Mouse (Mus musculus) frontal cortex, postnatal 36 days (tissue): ENCODE data around the gene Ralgds.

Experiments used
- DNase-seq, 2 experiments: peaks; one replicate each; pipeline ENCODE4 v3.0.0; 2022; ENCODE audit warnings: low spot score in 2 of 2

Ralgds gene

DNA sequence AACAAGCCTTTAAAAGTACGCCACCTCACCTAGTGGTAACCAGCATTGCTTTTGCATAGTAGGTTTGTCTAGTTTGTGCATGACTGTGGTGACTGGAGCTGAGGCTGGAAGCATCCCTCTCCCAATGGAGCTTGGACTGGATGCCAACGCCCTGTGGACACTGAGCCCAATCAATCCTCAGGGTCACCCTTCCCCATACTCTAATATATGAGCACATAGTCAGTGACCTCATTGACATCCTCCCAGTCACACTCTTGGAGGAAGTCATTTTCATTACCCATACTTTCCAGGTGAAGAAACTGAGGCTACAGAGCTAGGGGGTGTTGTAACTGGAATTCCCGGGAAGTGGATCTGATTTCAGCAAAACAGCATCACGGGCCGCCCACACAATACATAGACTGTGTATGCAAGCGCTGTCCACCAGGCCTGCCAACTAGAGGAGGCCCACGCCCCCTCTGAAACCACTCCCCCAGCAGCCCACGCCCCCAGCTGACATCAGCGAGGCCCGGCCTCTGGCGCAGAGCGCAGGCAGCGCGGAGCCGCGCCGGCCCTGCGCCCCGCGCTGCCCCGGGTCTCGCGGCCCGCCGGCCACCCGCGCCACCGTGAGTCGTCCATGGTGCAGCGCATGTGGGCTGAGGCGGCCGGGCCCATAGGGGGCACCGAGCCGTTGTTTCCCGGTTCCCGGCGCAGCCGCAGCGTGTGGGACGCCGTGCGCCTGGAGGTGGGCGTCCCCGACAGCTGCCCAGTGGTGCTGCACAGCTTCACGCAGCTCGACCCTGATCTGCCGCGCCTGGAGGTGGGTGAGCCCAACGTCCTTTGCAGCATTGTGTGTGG, 20.2 kb downstream of the Ralgds start:
- peak; percentile 89 to 90 for DNase-seq

GRCm38 (mm10) chr2:28533901-28534435, 21.0 kb downstream of the Ralgds start:
- no peak for DNase-seq

- DNase-seq: no peak
These were observed 21.7 kb downstream of the Ralgds start for GRCm38 (mm10) chr2:28534436-28535262.

- no peak for DNase-seq
These were observed 22.3 kb downstream of the Ralgds start for GRCm38 (mm10) chr2:28535263-28535540.

DNA sequence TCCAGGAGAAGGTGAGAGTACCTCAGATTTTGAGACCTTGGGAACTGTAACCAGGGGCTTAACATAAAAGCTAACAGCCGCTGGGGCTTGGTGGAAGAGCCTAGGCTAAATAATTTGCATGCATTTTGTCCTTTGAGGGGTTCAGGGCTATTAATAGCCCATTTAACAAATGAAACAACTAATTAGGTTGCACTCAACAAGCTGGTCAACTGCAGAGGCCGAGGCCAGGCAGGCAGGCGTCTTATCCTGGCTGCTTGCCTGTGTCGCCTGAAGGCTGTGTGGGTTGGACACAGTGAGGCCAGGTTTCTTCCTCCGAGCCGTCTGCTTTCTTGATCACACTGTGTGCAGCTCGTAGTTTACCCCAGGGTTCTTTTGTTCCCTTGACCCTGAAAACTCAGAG, 22.7 kb downstream of the Ralgds start:
- DNase-seq: peak in 1 of 2 experiments; percentile 71

DNA sequence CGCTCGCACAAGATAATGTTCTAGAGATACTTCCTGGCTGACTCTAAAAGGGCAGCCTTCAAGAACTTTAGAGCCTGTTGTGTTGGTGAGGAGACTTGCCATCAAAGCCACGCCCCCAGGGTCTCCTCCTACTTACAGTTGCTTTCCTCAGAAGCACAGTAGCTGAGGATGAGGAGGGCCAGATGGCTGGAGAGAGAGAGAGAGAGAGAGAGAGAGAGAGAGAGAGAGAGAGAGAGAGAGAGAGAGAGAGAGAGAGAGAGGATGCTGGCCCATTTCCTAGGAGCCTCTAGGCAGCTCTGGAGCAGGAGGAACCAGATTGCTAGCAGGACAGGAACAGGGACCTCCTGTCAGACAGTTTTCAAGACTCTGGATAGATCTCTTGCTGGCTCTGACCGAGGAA, 23.2 kb downstream of the Ralgds start:
- no peak for DNase-seq

DNA sequence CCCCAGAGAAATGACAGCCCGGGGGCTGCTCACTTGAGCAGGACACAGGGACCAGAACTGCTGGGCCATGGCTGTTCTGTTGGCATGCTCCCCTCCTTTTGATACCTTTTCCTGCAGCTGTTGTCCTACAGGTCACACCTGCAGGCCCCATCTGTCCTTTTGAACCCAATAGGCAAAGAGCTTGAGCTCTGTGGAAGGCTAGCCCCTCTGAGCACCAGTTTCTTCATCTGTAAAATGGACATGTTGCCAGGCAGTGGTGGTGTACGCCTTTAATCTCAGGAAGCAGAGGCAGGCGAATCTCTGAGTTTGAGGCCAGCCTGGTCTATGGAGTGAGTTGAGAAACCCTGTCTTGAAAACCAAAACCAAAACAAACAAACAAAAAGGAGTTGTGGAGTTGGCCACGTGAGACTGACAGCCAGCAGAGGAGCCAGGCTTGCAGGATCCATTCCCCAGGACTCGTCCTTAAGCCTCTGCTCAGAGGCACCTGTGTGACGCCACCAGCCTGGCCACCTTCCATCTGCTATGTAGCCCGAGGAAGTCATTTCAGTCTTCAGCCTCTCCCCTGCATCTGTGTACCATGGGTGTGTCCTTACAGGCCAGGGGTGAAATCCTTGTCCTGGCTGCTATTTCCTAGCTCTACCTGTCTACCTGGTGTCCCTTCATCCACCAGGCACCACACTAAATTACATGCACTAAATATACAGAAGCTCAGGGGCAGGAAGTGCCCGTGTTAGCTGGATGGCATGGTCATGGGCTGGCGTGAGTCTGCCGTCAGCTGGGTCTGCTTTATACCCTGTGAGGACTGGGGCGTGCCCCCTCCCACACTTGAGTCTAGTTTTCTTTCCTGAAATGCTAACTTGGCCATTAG, 24.1 kb downstream of the Ralgds start:
- no peak for DNase-seq

- no peak for DNase-seq
These were observed 24.7 kb downstream of the Ralgds start for GRCm38 (mm10) chr2:28537634-28537920.

- DNase-seq: no peak
These were observed 25.3 kb downstream of the Ralgds start for GRCm38 (mm10) chr2:28537995-28538816.

DNA sequence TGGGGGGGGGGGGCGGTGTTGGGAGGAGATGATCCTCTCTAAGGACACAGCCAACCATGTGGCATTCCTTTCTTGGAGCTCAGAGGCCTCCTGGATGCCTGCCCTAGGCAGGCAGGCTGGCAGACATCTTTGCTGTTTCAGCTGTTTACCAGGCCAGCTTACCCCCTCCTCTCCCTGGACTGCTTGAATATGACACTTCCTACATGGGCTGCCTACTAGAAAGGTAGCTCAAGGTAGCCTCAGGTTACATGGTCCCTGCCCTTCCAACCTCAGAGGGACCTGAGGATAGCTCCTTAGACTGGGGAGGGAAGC, 25.8 kb downstream of the Ralgds start:
- no peak for DNase-seq

DNA sequence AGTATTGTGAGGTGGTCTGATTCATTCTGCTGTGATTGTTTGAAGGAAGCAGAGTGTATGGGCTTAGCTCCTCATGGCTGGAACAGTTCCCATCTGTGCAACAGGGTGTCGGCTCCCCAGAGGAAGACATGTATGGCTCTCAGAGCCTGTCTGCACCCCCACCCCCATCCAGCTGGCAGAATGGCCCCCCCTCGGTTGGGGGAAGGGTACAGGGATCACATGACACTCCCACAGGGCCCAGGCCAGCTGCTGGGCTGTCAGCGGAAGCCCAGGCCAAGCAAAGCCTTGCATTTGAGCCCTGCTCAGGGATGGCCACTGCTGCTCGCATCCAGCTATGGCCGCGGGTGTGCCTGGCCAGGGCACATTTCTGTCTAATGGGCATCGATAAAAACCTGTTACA, 26.3 kb downstream of the Ralgds start:
- peak; percentile 61 to 68 for DNase-seq

DNA sequence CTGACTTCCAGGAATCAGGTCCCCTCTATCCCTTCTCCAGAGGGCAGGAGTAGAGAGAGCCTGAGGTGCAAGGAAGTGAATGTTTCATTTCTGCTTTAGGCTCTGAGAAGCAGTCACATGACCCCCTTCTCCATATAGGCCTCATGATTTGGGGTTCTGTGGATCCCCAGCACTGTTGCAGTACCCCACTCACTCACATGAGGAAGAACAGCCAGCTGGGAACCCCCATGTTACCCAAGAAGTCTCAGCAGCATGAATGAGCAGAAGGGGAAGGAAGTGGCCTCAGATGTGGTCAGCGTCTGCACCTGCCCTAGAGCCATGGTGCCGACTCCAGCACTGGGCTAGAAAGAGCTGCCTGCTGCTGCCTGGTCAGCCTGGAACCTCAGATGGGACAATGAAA, 27.0 kb downstream of the Ralgds start:
- no peak for DNase-seq

DNA sequence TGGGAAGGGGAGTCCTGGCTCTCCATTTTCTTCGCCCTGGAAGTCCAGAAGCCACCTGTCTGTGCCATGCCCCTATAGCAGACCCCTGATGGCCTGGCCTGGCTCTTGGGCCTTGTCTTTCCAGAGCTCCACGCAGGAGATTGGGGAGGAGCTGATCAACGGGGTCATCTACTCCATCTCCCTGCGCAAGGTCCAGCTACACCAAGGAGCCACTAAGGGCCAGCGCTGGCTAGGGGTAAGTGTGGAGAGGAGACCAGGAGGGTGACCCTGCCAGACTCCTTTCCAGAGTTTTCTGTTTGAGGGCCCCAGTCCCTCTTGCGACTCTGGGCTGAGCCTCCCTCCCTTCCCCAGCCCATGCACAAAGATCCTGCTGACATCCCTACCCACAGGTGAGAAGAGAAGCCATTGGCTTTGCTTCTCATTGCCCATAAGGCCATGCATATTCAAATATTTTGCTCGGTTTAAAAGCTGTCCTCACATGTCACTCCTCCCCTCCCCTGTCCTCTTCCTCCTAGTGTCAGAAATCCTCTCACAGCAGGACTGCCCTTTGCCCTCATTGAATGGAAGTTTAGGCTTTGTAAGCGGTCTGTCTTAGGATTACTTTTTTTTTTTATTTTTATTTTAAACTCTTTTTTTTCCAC, 27.8 kb downstream of the Ralgds start:
- no peak for DNase-seq

GRCm38 (mm10) chr2:28543894-28544293, 31.0 kb downstream of the Ralgds start:
- peak; percentile 51 to 54 for DNase-seq

- DNase-seq: no peak
These were observed 33.1 kb downstream of the Ralgds start for GRCm38 (mm10) chr2:28545976-28546375.

GRCm38 (mm10) chr2:28546560-28546959, 33.6 kb downstream of the Ralgds start:
- no peak for DNase-seq

DNA sequence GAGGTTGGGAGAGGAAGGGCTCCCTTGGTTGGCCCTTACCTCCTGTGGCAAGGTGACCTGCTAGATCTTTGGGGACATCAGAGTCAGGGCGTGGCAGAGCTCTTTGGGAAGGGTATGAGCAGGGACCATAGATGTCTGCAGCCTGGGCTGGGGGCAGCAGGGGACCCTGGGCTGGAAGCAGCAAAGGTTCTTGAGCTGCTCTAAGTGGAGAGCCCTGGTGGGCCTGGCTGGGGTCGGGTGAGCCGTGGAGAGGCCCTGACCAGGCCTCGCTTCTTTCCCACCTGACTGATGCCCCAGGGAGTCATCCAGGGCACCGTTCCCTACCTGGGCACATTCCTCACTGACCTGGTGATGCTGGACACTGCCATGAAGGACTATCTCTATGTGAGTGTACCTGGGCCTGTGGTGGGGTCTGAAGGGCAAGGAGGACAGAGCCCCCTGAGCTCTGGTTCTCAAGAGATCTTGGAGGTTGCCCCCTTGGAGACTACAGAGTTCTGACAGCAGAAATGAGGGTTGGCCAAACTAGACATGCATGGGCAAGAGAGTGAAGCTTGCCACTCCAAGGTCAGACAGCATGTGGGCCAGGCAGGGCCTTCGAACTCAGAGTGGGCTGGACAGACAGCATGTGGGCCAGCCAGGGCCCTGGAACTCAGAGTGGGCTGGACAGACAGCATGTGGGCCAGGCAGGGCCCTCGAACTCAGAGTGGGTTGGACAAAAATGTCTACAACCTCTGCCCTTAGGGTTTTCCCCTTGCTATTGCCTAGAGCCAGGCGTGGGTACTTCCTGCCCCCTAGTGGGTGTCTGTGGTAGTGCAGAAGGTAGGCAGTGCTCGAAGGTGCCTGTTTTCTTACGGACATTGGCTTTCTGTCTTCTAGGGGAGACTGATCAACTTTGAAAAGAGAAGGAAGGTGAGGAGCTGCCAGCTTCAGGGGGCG, 34.6 kb downstream of the Ralgds start:
- DNase-seq: peak; percentile 78 to 82

GRCm38 (mm10) chr2:28549157-28549556, 36.2 kb downstream of the Ralgds start:
- no peak for DNase-seq

- DNase-seq: no peak
These were observed 39.4 kb downstream of the Ralgds start for GRCm38 (mm10) chr2:28552301-28552700.

- no peak for DNase-seq
These were observed 44.5 kb downstream of the Ralgds start for GRCm38 (mm10) chr2:28557452-28557851.
